Mouse (Mus musculus) retina, postnatal 7 days (tissue): ENCODE measurements around the gene Rgp1.

Experiments
- DNase-seq: peaks from one replicate; pipeline ENCODE4 v3.0.0-alpha.2; 2012; ENCODE audit warnings: low read depth, low spot score

Gene Rgp1

DNA sequence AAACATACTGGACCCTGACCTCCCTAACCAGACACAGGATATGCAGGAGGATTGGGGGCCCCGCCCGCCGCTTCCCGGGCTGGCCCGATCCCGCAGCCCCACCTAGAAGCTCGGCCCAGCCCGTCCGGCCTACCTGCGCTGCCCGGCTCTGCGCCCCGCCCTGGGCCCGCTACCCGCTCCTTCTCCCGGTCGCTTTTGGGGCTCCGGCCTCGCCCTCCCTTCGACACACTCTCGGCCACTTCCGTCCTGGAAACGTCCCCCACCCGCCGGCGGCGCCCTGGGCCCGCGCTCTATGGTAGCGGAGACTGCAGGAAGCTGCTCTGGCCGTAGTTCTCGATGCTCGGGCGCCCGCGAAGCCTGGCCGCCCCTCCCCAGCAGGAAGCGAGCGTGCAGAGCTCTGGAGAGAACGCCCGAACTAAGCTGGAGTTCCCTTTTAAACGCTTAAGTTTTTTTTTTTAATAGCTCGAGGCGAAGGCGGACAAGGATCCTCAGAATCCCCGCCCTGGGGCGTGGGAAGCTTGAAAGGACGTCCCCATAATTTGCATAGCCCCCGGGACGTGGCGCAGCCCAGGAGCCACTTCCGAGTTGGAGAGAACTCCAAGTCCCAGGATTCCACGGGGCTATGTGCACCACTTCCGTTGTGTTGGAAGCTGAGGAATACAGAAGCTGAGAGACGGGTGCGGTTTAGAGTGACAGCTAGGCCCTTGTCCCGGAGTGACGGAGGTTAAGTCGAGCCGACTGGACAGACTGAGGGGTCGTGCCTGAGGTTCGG is 16.3 kb upstream of the Rgp1 start, which contains the start of the genes Creb3 and Tln1:
Creb3 (plus strand) TSS at position 336 of the 772 bp plus-strand sequence.
Tln1 (minus strand) TSS at position 695 of the 772 bp plus-strand sequence.
- DNase-seq, result peak; percentile 89

DNA sequence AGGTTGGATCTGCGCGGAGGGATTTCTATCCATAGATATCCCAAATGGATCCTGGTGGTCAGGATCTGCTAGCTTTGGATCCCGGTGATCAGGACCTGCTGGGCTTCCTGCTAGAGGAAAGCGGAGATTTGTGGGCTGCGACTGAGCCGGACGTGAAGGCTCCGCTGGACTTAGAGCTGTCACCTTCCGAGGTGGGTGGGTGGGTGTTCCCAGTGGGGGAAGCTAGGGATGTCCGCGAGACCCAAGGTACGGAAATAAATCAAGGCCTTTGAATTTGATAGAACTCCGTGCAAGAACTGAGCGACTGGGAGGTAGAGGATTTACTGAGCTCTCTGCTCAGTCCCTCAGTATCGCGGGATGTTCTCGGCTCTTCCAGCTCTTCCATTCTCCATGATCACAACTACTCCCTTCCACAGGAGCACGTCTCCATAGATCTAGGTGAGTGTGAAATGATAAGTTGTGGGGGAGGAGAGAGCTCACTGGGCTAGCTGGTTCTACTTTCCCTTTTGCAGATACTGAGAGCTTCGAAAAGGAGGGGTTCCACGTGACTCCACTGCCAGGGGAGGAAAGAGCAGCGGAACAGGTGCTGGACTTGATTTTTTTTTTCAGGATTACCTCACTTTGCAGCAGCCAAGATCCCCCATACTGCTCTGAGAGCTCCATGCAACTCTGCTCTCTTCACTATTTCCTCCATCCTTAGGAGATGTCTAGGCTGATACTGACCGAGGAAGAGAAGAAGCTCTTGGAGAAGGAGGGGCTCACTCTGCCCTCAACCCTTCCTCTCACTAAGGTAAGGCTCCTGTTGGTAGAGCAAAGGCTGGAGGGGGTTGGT is 15.5 kb upstream of the Rgp1 start:
- peak; percentile 8 for DNase-seq

DNA sequence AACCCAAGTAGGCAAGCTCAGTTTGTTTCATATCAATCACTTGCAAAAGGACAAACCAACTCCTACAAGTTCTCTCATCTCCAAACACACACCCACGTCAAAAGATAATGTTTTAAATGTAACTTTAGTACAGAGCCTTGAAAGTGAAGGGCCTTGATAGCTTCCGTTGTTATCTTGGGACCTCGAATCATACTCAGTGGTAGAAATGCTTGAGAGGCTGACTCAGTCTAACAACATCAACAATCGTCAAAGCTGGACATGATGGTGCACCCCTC is 15.0 kb upstream of the Rgp1 start:
- DNase-seq, result no peak

DNA sequence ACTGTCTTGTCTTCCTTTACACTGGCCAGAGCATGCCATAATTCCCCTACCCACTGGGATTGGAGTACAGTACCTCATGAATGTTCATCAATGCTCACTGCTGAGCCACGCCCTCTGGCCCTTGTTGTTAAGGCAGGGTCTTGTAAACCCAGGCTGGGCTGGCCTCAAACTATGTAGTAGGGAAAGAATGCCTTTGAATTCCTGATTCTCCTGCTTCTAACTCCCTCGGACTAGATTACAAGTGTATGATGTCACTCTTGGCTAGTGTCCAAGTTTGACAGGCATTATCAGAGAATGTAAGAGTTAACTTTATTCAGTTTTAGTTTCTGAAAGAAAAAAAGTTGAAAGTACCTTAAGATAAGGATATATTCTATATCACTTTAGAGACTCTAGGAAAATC is 14.3 kb upstream of the Rgp1 start:
- DNase-seq, result no peak

DNA sequence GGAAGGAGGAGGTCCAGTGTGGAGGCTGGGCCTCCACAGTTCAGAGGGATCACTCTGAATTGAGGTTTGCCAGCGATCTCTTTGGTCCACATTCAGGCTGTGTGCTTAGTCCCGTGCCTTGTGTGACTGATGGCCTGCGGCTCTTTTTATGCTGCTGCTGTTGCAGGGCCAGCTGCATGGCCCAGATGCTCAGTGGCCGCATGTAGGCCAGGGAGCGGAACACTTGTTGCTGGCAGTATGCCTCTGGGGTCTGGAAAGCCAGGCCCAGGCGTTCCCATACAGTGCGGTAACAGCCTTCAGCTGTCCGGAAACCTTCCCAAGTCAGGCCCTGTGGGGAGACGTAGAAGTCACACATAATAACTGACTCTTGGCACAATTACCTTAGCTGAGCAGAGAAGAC is 11.4 kb upstream of the Rgp1 start:
- DNase-seq, result no peak

DNA sequence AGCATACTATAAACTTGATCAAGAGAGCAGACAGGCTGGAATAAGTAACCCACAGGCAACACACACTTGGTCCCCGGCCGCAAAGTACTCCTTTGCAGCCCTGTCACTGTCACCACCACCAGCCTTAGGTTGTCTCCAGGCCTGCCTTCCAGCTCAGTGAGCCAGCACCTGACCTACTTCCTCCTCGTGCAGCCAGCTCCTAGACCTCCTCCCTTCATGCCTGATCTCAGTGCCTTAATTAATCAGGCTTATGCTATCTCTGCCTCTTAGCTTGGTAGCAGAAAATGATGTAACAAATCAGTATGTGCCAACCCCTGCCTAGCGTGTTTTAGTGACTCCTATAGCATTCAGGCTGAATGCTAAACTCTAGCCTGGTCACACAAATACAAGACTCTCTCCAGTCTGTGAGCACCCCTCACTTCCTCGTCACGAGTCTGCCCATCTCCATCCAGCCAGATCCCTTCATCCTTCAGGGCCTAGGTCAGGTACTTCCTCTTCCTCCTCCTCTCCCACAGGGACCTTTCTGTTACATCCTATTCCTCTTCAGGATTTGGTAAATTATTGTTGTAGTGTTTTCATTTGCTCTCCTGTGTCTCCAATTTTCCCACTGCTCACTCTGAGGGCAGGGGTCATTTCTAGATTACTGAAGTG is 7.0 kb upstream of the Rgp1 start:
- DNase-seq, result peak; percentile 17

DNA sequence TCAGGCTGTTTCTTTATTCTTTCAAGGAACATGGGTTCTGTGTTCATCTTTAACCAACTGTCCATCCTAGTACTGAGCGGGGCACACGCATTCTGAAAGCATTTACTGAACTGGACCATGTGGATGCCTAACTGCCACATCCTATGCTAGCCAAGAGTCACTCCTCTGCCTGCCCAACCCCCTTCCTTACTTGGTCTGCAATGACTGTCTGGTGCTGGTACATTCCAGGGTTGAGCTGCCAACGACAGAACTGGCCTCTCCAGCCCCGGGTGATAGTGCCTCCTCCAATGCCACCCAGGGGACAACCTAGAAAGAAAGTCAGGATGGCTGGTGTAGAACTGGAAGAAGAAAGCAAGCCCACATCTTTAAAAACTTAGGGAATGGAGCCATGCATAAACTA is 5.0 kb upstream of the Rgp1 start:
- no peak for DNase-seq

DNA sequence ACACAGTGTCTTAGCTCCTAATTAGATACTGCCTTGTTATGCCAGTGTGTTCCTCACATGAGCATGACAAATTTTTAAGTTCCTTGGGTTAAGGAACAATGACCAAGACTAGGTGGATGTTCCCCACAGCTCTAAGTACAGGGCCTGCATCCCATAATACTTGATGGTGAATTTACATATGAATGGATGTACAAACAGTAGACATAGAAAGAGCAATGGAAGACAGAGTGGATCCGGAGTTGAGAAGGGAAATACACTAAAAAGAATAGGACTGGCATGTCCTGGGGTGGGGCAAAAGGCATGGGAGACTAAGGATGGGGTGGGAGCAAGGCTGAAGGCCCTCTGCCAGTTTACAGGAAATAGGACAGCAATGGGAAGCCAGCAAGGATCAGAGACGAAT is 3.2 kb upstream of the Rgp1 start:
- DNase-seq, result no peak

DNA sequence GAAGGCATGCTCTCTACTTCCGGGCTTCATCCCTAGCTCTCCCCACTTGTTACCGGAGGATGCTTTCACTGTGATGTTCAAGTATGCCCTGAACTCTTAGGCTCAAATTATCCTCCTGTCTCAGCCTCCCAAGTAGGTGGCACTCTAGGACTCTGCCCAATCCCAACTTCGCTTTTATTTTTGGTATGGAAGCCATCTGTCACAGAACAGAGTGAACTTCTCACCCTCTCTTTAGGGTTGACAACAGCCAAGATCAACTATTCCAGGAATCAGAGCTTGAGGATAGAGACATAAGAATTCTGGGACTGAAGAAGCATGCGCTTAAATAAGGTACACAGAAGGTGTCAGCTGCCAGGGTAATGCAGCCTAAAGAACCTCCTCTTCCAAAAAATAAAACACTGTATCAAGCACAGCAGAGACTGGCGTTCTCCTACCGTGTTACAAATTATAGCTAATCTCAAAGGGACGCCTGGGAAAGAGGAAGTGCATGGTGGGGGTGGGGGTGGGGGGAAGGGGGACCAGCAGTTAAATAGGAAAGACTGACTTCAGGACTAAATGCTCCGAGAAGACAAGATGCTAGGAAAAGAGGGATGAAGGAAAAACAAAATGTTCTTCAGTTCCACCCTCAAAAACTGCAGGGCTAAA is 1.2 kb upstream of the Rgp1 start:
- no peak for DNase-seq

DNA sequence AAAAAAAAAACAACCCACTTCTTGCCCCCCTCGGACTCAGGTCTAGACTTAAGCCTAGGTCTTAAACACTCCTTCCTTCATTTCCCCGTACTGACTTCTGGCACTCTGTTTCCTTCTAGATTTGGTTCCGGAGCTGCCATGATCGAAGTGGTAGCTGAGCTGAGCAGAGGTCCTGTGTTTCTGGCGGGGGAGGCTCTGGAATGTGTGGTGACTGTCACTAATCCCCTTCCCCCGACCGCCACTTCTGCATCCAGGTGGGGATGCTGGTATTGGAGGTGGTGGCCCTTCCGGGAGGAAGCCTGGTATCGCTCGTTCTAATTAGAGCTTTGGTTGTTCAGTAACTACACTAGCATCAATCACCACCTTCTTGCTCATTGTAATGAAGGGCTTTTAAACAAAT is 741 bp downstream of the Rgp1 start:
- DNase-seq, result no peak

DNA sequence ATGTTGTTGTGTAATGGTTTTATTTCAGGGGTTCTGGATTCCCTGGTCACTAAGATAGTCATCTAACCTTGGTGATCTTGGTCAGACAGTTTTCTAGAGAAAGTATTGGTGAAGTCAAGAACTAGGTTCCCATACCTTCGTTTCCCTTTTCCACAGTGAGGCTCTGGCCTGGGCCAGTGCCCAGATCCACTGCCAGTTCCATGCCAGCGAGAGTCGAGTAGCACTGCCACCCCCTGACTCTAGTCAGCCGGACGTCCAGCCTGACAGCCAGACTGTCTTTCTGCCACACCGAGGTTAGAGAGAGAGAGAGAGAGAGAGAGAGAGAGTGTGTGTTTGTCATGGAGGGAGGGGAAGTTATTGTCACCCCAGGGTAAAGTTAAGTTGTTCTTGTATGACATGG is 1.2 kb downstream of the Rgp1 start:
- DNase-seq, result no peak

DNA sequence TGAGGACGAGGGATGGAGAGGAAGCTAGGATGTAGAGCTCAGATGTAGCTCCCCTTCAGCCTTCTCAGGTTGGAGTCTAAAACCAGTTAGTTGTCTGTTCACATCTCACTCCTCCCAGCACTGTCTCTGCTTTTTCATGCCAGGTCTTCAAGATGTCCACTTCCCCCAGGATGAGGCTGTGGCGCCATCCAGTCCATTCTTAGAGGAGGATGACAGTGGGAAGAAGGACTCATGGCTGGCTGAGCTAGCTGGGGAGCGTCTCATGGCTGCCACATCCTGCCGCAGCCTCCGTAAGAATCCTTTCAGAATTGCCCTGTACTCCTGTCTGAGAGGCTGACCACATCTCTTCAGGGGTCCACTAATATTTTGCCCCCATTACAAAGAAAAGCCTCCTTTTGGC is 2.2 kb downstream of the Rgp1 start:
- no peak for DNase-seq

DNA sequence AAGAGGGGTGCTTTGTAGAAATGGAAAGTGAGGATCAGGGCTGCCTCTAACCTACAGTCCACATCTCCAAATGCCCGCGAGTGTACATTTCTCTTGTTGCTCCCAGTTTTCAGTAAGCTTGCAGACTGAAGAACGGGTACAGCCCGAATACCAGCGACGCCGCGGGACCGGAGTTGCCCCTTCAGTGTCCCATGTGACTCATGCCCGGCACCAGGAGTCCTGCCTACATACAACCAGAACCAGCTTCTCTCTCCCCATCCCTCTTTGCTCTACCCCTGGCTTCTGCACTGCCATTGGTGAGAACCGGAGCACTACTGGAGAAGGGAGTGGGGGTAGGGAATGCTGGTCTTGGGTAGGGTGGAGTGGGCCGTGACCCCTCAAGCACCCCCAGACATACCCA is 2.9 kb downstream of the Rgp1 start:
- DNase-seq, result no peak

DNA sequence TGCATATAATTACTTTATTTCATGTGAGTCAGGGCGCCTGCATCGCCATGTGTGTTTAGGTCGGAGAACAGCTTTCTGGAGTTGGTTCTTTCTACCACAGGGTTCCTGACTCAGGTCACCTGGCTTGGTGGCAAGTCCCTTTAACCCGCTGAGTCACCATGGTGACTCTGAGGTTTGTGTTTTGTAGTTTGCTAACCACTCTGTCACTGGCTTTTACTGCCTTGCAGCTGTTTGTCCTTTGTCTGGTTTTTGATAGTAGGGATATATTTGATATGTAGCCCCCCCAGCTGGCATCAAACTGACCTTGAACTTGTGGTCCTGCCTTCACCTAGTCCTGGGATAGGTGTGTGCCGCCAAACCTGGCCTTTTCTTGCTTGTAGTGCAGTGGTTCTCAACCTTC is 3.7 kb downstream of the Rgp1 start:
- DNase-seq, result no peak

DNA sequence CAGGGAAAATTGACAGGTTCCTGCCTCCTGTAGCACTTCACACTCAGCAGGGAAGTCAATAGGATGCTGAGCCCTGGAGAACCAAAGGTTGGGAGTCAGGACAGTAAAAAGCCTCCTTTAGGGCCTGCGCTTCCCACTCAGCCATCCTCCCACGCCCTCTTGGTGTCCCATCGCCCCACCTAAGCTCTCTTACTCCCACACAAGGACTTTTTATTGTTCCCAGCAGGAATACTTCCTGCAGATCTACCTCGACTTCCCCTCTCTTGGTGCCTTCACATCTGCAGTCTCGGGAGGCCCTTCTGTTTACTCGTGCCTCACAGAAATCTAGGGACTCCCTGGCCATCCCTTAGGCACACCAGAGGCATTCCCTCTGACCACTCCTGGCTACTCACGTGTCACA is 4.9 kb downstream of the Rgp1 start:
- no peak for DNase-seq

DNA sequence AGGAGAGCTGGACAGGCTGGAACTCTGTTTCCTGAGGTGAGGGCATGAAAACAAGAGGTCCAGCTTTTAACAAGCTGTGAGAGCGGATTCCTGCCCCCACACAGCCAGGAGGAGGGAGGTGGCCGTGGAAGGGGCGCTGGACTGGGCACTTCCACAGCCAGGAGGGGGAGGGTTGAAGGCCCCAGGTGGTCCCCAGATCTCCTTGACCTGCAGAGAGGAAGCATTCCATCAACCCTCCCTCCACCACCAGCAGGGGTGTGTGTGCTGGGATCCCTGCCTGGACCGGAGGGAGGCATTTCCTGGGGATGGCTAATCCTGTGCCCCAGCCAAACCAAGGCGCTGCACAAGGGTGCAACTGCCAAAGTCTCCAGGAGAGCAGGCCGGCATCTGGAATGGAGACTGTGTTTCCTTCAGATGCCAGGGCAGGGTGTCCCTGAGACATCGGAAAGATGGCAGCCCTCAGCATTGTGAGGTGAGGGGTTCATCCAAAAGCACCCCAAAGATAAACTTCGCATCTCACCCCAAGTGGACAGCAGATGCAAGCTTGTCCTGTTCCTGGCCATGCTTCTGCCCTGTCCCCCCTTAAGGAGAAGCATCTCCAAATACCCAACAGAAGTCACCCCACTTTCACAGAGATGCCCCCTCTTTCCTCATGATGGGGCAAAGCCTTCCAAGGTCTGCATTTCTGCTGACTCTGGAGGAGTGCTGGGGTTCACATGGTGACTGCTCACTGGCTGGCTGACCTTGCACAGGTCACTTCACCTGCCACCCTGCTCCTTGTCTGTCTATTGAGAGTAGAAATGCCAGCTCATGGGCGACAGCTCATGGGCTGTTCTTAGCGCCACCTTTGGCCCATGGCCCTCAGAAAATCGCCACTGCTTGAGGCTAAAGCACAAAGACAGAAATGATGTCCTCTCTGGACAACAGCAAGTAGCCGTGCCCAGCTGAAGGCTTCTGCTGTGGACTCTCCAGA is 6.2 kb downstream of the Rgp1 start, which contains the start of gene Msmp:
Msmp (minus strand) TSS at position 51 of the 973 bp plus-strand sequence.
- no peak for DNase-seq

DNA sequence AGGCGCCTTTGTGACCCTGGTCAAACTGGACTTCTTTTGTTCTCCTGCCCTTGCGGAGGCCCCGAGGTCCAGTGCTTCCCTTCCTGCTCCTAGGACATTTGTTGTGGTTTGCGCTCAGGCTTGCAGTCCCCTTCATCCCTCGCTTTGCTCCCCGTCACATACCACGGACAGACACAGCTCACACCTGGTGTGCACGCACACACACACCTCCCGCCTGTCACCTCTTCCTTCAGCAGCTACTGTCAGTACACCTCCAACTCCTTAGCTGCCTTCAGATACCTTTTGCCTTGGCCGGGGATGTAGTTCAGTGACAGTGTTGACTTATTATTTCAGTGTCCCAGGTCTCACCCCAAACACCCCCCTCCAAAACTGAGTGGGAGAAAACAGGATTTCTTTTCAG is 7.2 kb downstream of the Rgp1 start:
- no peak for DNase-seq

DNA sequence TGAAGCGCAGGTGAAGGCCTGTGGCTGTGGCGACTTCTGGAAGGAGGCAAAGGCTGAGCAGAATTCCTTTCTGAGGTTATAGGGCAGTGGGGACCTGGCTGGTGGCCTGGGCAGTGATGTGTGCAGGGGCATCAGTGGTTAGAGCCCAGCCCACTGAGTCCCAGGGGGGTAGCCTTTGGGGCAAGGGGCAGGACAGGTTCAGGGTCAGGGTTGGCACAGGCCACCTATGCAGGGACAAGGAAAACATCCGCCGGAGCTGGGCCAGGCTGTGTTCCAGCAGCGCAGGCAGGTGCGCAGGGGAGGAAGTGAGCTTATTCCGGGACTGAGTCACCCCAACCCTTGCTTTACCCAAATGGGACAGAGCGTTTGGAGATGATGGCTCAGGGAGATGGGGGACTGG is 7.9 kb downstream of the Rgp1 start:
- no peak for DNase-seq

DNA sequence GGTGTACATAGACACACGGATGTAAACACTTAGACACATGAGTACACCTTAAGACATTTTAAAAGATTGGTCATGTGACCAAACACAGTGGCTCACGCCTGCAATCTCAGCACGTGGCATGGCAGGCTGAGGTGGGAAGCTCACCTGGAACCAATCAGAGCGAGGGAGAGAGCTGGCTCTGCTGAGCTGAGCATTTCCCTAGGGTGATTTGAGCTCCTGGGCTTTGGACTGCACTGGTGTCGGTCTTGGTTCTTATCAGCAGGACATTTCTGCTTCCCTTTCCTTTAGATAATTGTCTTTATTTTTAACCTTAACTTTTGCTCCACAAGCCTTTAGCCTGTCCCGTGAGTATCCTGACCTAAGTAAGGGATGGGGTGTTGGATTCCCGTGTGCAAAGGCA is 9.2 kb downstream of the Rgp1 start:
- no peak for DNase-seq

DNA sequence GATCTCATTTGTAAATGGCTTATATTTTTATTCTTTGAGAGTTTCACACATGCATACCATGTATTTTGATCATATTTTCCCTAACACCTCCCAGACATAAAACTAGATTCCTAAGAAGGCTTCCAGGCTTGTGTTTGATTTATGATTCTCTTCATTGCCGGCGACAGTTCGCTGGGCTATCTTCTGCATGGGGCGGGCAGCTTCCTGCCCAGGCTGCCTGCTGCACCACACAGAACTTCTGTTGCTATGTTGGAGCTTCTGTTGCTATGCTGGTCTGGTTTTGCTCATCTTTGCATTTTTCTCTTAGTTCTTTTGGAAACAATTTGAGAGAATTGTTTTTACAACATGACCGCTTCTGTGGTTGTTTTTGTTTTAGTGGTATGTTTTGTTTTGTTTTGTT is 13.0 kb downstream of the Rgp1 start:
- no peak for DNase-seq

DNA sequence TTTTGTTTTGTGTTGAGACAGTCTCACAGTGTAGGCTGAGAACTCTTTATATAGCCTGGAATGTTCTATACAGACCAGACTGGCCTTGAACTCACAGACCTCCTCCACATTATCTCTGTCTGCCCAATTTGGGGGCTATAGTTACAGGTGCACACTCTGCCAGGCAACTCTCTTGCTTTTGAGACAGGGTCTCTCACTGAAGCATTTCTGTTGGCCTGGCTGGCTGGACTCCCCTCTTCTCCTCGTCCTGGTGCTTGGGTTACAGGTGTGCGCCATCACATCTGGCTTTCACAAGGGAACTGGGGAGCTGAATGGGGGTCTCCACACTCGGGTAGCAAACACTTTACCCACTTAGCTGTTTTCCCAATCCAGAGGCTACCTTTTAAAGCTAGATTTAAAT is 13.4 kb downstream of the Rgp1 start:
- DNase-seq, result no peak
